Mouse (Mus musculus) cerebellum, postnatal 14 days (tissue): ENCODE results near the gene Map9.

Source experiments
- DNase-seq, 2 experiments: peaks; one replicate each; pipeline ENCODE4 v3.0.0; 2021; ENCODE audit warnings: mixed read lengths in 2 of 2

Gene Map9

GRCm38 (mm10) chr3:82417958-82418357, 60.1 kb downstream of the Map9 start:
- no peak for DNase-seq

DNA sequence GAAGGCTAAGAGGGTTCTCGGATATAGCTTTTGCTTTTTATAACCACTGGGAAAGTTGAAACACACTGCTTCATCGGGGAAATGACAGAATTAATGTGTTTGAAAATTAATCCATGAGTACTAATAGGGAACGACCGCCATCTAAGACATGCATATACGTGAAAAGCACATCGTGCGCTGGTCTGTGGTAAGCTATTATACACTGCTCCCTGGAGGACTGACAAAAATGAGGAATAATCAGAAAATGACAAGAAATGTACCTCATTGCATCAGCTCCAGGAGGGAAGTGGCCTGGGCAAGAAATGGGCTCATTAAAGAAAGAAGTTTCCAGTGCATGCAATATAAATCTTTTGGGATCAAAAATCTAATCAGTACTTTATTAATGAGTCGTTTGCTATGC, 77.5 kb downstream of the Map9 start:
- no peak for DNase-seq

- peak; percentile 60 to 73 for DNase-seq
These were observed 83.1 kb downstream of the Map9 start for GRCm38 (mm10) chr3:82440976-82441375.

- DNase-seq: peak in 1 of 2 experiments; percentile 6
These were observed 83.8 kb downstream of the Map9 start for GRCm38 (mm10) chr3:82441601-82442000.
